Mouse (Mus musculus) embryonic facial prominence, embryonic 15.5 days (tissue): Measurements from ENCODE around the gene Irak3. TPM values are rescaled to one million over a fixed set of nuclear protein-coding genes. Genes with fewer than 3 reads are reported as not detected.

Source experiments
- ATAC-seq: fragments of 200-750 bp; cut with Nextera tagmentation; 2 replicates; pipeline ENCODE4 v1.8.0; 2017; ENCODE audit warnings: low read depth, moderate TSS enrichment; ENCODE audit not compliant: insufficient number of reproducible peaks, low FRiP score, low TSS enrichment
- H3K27ac ChIP-seq: fragments of 300-500 bp; sonication (generic); replicated peaks from 2 replicates; pipeline ENCODE4 v1.5.1; 2015; ENCODE audit warnings: mild to moderate bottlenecking, inconsistent platforms
- H3K27me3 ChIP-seq: fragments of 300-500 bp; sonication (generic); 2 replicates; pipeline ENCODE4 v1.6.1; 2015; ENCODE audit warnings: inconsistent platforms
- H3K36me3 ChIP-seq: fragments of 300-500 bp; sonication (generic); 2 replicates; pipeline ENCODE4 v1.6.1; 2015; ENCODE audit warnings: mild to moderate bottlenecking, inconsistent platforms
- H3K4me1 ChIP-seq: fragments of 300-500 bp; sonication (generic); 2 replicates; pipeline ENCODE4 v1.6.1; 2015; ENCODE audit warnings: inconsistent platforms
- H3K4me2 ChIP-seq: fragments of 300-500 bp; sonication (generic); replicated peaks from 2 replicates; pipeline ENCODE4 v1.6.1; 2015; ENCODE audit warnings: mild to moderate bottlenecking, inconsistent platforms
- H3K4me3 ChIP-seq: fragments of 300-500 bp; sonication (generic); replicated peaks from 2 replicates; pipeline ENCODE4 v1.5.1; 2015; ENCODE audit warnings: mild to moderate bottlenecking, inconsistent platforms
- H3K9ac ChIP-seq: fragments of 300-500 bp; sonication (generic); 2 replicates; pipeline ENCODE4 v1.6.1; 2015; ENCODE audit warnings: inconsistent platforms
- H3K9me3 ChIP-seq: fragments of 300-500 bp; sonication (generic); replicated peaks from 2 replicates; pipeline ENCODE4 v1.6.1; 2016; ENCODE audit warnings: inconsistent platforms
- WGBS: fragments of 180-500 bp; shearing (Covaris S2); methylation state at CpG from one replicate; pipeline ENCODE4 v1.1.7; 2015; 5-methylcytosine and 5-hydroxymethylcytosine counted together
- polyA plus RNA-seq: library from polyadenylated mRNA; unstranded; fragments of >200 nt; fragmentation: Nextera tagmentation; extraction: Ambion mirVana; gene quantifications from 2 replicates; pipeline ENCODE4 v1.2.1, GENCODE M21; 2015

The Irak3 gene
- polyA plus RNA-seq, 1 experiment from 2014 or later, result 2.8 TPM

GRCm38 (mm10) chr10:120153911-120154310 lies 48.0 kb downstream of the Irak3 start:
- Histone ChIP-seq H3K27ac (no peak overlapping the region), H3K9ac (no peak overlapping the region), H3K4me3 (no peak overlapping the region), H3K4me1 (no peaks in the 10 kb centered on the region), H3K36me3 (no peaks in the 10 kb centered on the region), H3K9me3 (no peaks in the 10 kb centered on the region; the same call in 1 of the 2 replicates), H3K27me3 (no peaks in the 10 kb centered on the region), H3K4me2 (no peak overlapping the region)
- ATAC-seq, result no peak
- WGBS, result 82% methylated on average over 2 of the region's 2 CpGs

- no peaks in the 10 kb centered on the region for H3K36me3 ChIP-seq
- no peaks in the 10 kb centered on the region; the same call in 1 of the 2 replicates for H3K9me3 ChIP-seq
- H3K4me1 ChIP-seq, result no peaks in the 10 kb centered on the region
- no peak overlapping the region for H3K27ac ChIP-seq
- H3K4me2 ChIP-seq, result no peak overlapping the region
- no peak for ATAC-seq
- no peak overlapping the region for H3K9ac ChIP-seq
- no peak overlapping the region for H3K4me3 ChIP-seq
- no peaks in the 10 kb centered on the region for H3K27me3 ChIP-seq
- WGBS, result 83% methylated on average over 7 of the region's 7 CpGs
Measured at GRCm38 (mm10) chr10:120151672-120152071, 50.3 kb downstream of the Irak3 start.

GRCm38 (mm10) chr10:120140916-120141516 lies 60.9 kb downstream of the Irak3 start:
- H3K36me3 ChIP-seq, result no peaks in the 10 kb centered on the region; the same call in 1 of the 2 replicates
- no peaks in the 10 kb centered on the region for H3K27me3 ChIP-seq
- no peak overlapping the region for H3K4me3 ChIP-seq
- H3K9ac ChIP-seq, result no peak overlapping the region
- H3K4me1 ChIP-seq, result no peaks in the 10 kb centered on the region
- H3K27ac ChIP-seq, result no peak overlapping the region
- ATAC-seq, result no peak
- WGBS, result 67% methylated on average over 10 of the region's 10 CpGs
- no peak overlapping the region for H3K4me2 ChIP-seq
- peaks cover 14% of the 10 kb centered on the region; the same call in 1 of the 2 replicates for H3K9me3 ChIP-seq

DNA sequence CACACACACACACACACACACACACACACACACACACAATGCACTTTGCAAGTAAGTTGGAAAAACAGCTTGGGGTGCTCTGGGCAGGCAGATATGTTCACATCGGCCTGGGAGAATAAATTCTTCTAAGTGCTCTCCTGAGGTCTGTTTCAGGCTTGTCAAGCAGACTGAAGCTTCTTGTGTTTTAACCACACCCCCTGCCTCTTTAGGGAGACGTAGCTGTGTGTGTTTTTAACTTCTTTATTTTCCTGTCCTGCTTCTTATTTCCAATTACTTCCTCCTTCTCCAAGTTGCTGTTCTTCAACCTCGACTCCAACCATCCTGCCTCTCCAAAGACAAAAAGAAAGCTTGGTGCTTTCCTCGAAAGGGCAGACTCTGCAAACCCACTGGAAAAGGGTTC lies 61.7 kb downstream of the Irak3 start:
- Histone ChIP-seq H3K36me3 (no peaks in the 10 kb centered on the region; the same call in 1 of the 2 replicates), H3K4me2 (no peak overlapping the region), H3K9ac (no peak overlapping the region), H3K4me1 (no peaks in the 10 kb centered on the region), H3K27me3 (no peaks in the 10 kb centered on the region), H3K4me3 (no peak overlapping the region), H3K9me3 (peaks cover 14% of the 10 kb centered on the region; the same call in 1 of the 2 replicates), H3K27ac (no peak overlapping the region)
- WGBS, result 45% methylated on average over 4 of the region's 4 CpGs
- no peak for ATAC-seq

- WGBS, result 83% methylated on average over 12 of the region's 12 CpGs
- Histone ChIP-seq H3K4me3 (no peak overlapping the region), H3K9me3 (no peaks in the 10 kb centered on the region), H3K27ac (no peak overlapping the region), H3K27me3 (0 out of 2 replicates have a peak, but pooled peaks cover 3% of the 10 kb centered on the region), H3K4me2 (no peak overlapping the region), H3K4me1 (no peaks in the 10 kb centered on the region), H3K9ac (no peak overlapping the region), H3K36me3 (no peaks in the 10 kb centered on the region)
- ATAC-seq, result no peak
Measured at GRCm38 (mm10) chr10:120136020-120136562, 65.8 kb downstream of the Irak3 start.

- 32% methylated on average over 11 of the region's 11 CpGs for WGBS
- no peak overlapping the region for H3K4me3 ChIP-seq
- H3K27ac ChIP-seq, result no peak overlapping the region
- no peak overlapping the region for H3K9ac ChIP-seq
- no peaks in the 10 kb centered on the region for H3K9me3 ChIP-seq
- ATAC-seq, result no peak
- H3K36me3 ChIP-seq, result no peaks in the 10 kb centered on the region
- H3K27me3 ChIP-seq, result 0 out of 2 replicates have a peak, but pooled peaks cover 3% of the 10 kb centered on the region
- no peaks in the 10 kb centered on the region for H3K4me1 ChIP-seq
- H3K4me2 ChIP-seq, result no peak overlapping the region
Measured at GRCm38 (mm10) chr10:120133697-120134096, 68.2 kb downstream of the Irak3 start.

- 56% methylated on average over 16 of the region's 16 CpGs for WGBS
- H3K27ac ChIP-seq, result no peak overlapping the region
- no peak overlapping the region for H3K4me2 ChIP-seq
Measured at GRCm38 (mm10) chr10:120130621-120131020, 71.3 kb downstream of the Irak3 start.

DNA sequence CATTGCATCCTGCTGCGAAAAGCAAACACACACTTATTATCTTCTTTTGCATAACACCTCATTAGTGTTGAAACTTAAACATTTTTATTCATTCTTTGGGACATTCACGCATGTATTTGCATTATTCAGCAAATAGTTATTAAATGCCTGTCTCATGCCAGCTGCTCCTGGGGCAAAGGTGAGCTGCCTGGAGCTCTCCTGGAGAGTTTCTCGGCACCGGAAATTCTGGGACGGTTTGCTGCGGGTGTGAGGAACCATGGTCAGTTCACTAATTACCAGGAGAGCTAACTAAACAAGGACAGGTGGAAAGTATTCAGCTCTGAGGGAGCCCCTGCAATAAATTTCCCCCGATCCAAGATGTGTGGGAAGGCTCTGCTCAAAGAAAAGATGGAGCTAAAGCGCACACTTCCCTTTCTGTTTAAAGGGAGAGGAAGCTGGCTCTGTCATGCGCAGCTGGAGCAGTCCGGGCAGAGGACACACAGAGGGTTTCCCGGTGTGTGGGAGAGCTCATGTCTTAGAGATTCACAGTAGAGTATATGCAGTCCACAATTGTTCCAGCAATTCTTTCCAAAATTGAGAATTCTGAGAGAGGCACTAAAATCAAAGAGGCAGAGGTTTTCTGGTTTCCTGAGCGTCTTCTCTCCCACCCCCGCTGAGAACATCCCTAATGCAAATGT lies 73.2 kb downstream of the Irak3 start:
- no peaks in the 10 kb centered on the region for H3K36me3 ChIP-seq
- no peaks in the 10 kb centered on the region for H3K4me1 ChIP-seq
- 43% methylated on average over 13 of the region's 13 CpGs for WGBS
- no peaks in the 10 kb centered on the region for H3K9me3 ChIP-seq
- no peak overlapping the region for H3K4me3 ChIP-seq
- H3K4me2 ChIP-seq, result no peak overlapping the region
- H3K9ac ChIP-seq, result no peak overlapping the region
- ATAC-seq, result no peak
- H3K27me3 ChIP-seq, result 0 out of 2 replicates have a peak, but pooled peaks cover 5% of the 10 kb centered on the region
- no peak overlapping the region for H3K27ac ChIP-seq

More at GRCm38 (mm10) chr10:120130621-120131020, 71.3 kb downstream of the Irak3 start:
- H3K27me3 ChIP-seq, result 0 out of 2 replicates have a peak, but pooled peaks cover 5% of the 10 kb centered on the region
- H3K9me3 ChIP-seq, result no peaks in the 10 kb centered on the region
- no peak for ATAC-seq
- H3K9ac ChIP-seq, result no peak overlapping the region
- no peak overlapping the region for H3K4me3 ChIP-seq
- H3K36me3 ChIP-seq, result no peaks in the 10 kb centered on the region
- H3K4me1 ChIP-seq, result no peaks in the 10 kb centered on the region

- H3K27ac ChIP-seq, result no peak overlapping the region
- H3K4me3 ChIP-seq, result no peak overlapping the region
- H3K9ac ChIP-seq, result no peak overlapping the region
- ATAC-seq, result no peak
- no peaks in the 10 kb centered on the region for H3K36me3 ChIP-seq
- H3K27me3 ChIP-seq, result 0 out of 2 replicates have a peak, but pooled peaks cover 2% of the 10 kb centered on the region
- no peak overlapping the region for H3K4me2 ChIP-seq
- H3K4me1 ChIP-seq, result no peaks in the 10 kb centered on the region
- WGBS, result 71% methylated on average over 10 of the region's 10 CpGs
- H3K9me3 ChIP-seq, result no peaks in the 10 kb centered on the region
Measured at GRCm38 (mm10) chr10:120125465-120125857, 76.5 kb downstream of the Irak3 start.

GRCm38 (mm10) chr10:120124801-120125464 lies 77.0 kb downstream of the Irak3 start:
- no peak overlapping the region for H3K4me3 ChIP-seq
- no peaks in the 10 kb centered on the region for H3K36me3 ChIP-seq
- H3K9ac ChIP-seq, result no peak overlapping the region
- H3K4me1 ChIP-seq, result no peaks in the 10 kb centered on the region
- H3K27ac ChIP-seq, result no peak overlapping the region
- WGBS, result 50% methylated on average over 7 of the region's 7 CpGs
- H3K27me3 ChIP-seq, result 0 out of 2 replicates have a peak, but pooled peaks cover 2% of the 10 kb centered on the region
- H3K4me2 ChIP-seq, result no peak overlapping the region
- ATAC-seq, result no peak
- no peaks in the 10 kb centered on the region for H3K9me3 ChIP-seq

DNA sequence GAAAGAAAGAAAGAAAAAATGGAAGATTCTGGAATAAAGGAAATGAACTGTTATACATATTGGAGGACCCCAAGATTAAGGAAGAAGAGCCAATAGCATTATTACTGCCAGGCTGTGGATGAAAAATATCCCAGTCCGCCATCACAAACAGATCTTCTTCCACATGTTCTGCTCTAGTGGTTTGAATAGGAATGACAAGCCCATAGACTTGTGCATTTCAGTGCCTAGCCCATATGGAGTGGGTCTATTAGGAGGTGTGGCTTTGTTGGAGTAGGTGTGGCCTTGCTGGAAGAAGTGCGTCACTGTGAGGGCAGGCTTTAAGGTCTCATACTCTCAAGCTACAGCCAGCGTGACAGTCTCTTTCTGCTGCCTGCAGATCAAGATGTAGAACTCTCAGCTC lies 78.2 kb downstream of the Irak3 start:
- Histone ChIP-seq H3K9me3 (no peaks in the 10 kb centered on the region), H3K4me2 (no peak overlapping the region), H3K9ac (no peak overlapping the region), H3K27ac (no peak overlapping the region), H3K4me3 (no peak overlapping the region), H3K4me1 (no peaks in the 10 kb centered on the region), H3K36me3 (no peaks in the 10 kb centered on the region), H3K27me3 (0 out of 2 replicates have a peak, but pooled peaks cover 2% of the 10 kb centered on the region)
- WGBS, result 84% methylated on average over 3 of the region's 3 CpGs
- ATAC-seq, result no peak
